Comparison of ENCODE assay signal across 8 mouse cellular contexts in genomic region chr8:121850436-121850820, GRCm38 (mm10). TPM values are rescaled to one million over a fixed set of nuclear protein-coding genes. Genes with fewer than 3 reads are reported as not detected.
A peak's percentile ranks its signal among the peaks of the same experiment; 100 is the strongest.
DNase-seq lines count a peak whose midpoint lies in the region; ATAC-seq and TF ChIP-seq lines count a peak whose summit lies in the region.

No protein-coding gene starts in this region.

- H3K27ac ChIP-seq in layer of hippocampus, adult 2 months, result peak overlapping the region; percentile 62; the same call in 1 of the 2 replicates
- no peak overlapping the region for H3K27ac ChIP-seq in embryonic facial prominence, embryonic 12.5 days
- no peak overlapping the region for H3K27ac ChIP-seq in hindbrain, postnatal 0 days

- H3K9ac ChIP-seq in embryonic facial prominence, embryonic 12.5 days, result 0 out of 2 replicates have a peak overlapping the region, but pooled peaks have one; percentile 33
- H3K9ac ChIP-seq in hindbrain, postnatal 0 days (replicated peaks; ENCODE audit: low read length), result no peak overlapping the region

- no peaks in the 10 kb centered on the region for H3K27me3 ChIP-seq in embryonic facial prominence, embryonic 12.5 days
- no peaks in the 10 kb centered on the region for H3K27me3 ChIP-seq in hindbrain, postnatal 0 days (ENCODE audit: insufficient read depth, low read length)
- no peaks in the 10 kb centered on the region for H3K27me3 ChIP-seq in myocyte (ENCODE audit: control insufficient read depth, insufficient read depth, insufficient read length)

- TF ChIP-seq POLR2A in myocyte (IDR thresholded peaks at IDR 0.05; ENCODE audit: insufficient read length, low read depth), result no peak

- H3K9me3 ChIP-seq in embryonic facial prominence, embryonic 12.5 days, result no peaks in the 10 kb centered on the region
- H3K9me3 ChIP-seq in hindbrain, postnatal 0 days (ENCODE audit: low read length), result no peaks in the 10 kb centered on the region

- DNase-seq in layer of hippocampus, adult 2 months (ENCODE audit: low spot score in 2 of 2), result no peak
- no peak for DNase-seq in layer of hippocampus, postnatal 36 days
- no peak for DNase-seq in hindbrain, postnatal 0 days (ENCODE audit: low spot score)
- no peak for DNase-seq in adrenal gland, postnatal 4 days (ENCODE audit: low spot score in 2 of 2)
- DNase-seq in cerebellum, adult 8-10 months, result no peak

- WGBS in embryonic facial prominence, embryonic 12.5 days, result 32% methylated on average over 12 of the region's 12 CpGs
- WGBS in hindbrain, postnatal 0 days, result 42% methylated on average over 12 of the region's 12 CpGs

- 0 out of 2 replicates have a peak, but pooled peaks cover 3% of the 10 kb centered on the region for H3K4me1 ChIP-seq in embryonic facial prominence, embryonic 12.5 days
- no peaks in the 10 kb centered on the region for H3K4me1 ChIP-seq in hindbrain, postnatal 0 days (ENCODE audit: insufficient read depth, low read length)

- no peak overlapping the region for H3K4me3 ChIP-seq in layer of hippocampus, adult 2 months
- H3K4me3 ChIP-seq in embryonic facial prominence, embryonic 12.5 days, result 0 out of 2 replicates have a peak overlapping the region, but pooled peaks have one; percentile 19
- H3K4me3 ChIP-seq in hindbrain, postnatal 0 days (ENCODE audit: low read length), result no peak overlapping the region
- peak overlapping the region; percentile 14 for H3K4me3 ChIP-seq in myocyte

- no peaks in the 10 kb centered on the region for H3K36me3 ChIP-seq in embryonic facial prominence, embryonic 12.5 days
- H3K36me3 ChIP-seq in hindbrain, postnatal 0 days (ENCODE audit: insufficient read depth, low read length), result no peaks in the 10 kb centered on the region
- H3K36me3 ChIP-seq in myocyte (ENCODE audit: control insufficient read depth, insufficient read depth), result no peaks in the 10 kb centered on the region

- no peak for TF ChIP-seq CTCF in layer of hippocampus, adult 2 months (conservative IDR thresholded peaks at IDR 0.05)
- TF ChIP-seq CTCF in hindbrain, postnatal 0 days (IDR thresholded peaks at IDR 0.05; ENCODE audit: low read depth), result no peak

- no peak overlapping the region for H3ac ChIP-seq in myocyte (ENCODE audit: control insufficient read depth, insufficient read length)

- no peaks in the 10 kb centered on the region for H3K79me2 ChIP-seq in myocyte (ENCODE audit: control insufficient read depth, insufficient read depth)

- peak overlapping the region; percentile 55 for H3K4me2 ChIP-seq in embryonic facial prominence, embryonic 12.5 days (replicated peaks)
- H3K4me2 ChIP-seq in hindbrain, postnatal 0 days (ENCODE audit: low read depth, low read length), result peak overlapping the region; percentile 40; the same call in 1 of the 2 replicates
- peak overlapping the region; percentile 85 for H3K4me2 ChIP-seq in myocyte (ENCODE audit: low read depth)

- no peak for ATAC-seq in embryonic facial prominence, embryonic 12.5 days (ENCODE audit: insufficient number of reproducible peaks, insufficient read depth, low FRiP score, low TSS enrichment)
- ATAC-seq in hindbrain, postnatal 0 days, result 0 out of 2 replicates have a peak, but pooled peaks have one; percentile 6
- ATAC-seq in megakaryocyte progenitor cell, adult 5-6 weeks (replicated peaks; ENCODE audit: poor library complexity), result no peak

TF ChIP-seq in myocyte, 11 proteins besides CTCF, POLR2A, EP300 and RAD21:
- no peak for TF ChIP-seq MYOG (IDR thresholded peaks at IDR 0.05; ENCODE audit: control insufficient read depth in 1 of 3, insufficient read depth in 1 of 3, insufficient read length in 2 of 3, low read depth in 2 of 3)
- TF ChIP-seq E2F4 (IDR thresholded peaks at IDR 0.05; ENCODE audit: insufficient read depth), result no peak
- no peak for TF ChIP-seq MYOD1 (IDR thresholded peaks at IDR 0.05; ENCODE audit: control insufficient read depth in 1 of 3, insufficient read length in 2 of 3, low read depth in 2 of 3)
- no peak for TF ChIP-seq MAX (IDR thresholded peaks at IDR 0.05; ENCODE audit: low read depth)
TF ChIP-seq in myocyte: peak in this region for 0.

RNA-seq across cellular contexts. Expression of gene Klhdc4, which starts 21.1 kb away (rescaled TPM):
- 10 to 100 TPM; 28.5 to 36.2 TPM for total RNA-seq in layer of hippocampus, adult 2 months (2021)
- total RNA-seq in layer of hippocampus, postnatal 36 days (2021), result 10 to 100 TPM; 27.7 to 28.0 TPM
- 45.2 and 46.6 TPM in 2 replicates for polyA plus RNA-seq in embryonic facial prominence, embryonic 12.5 days (2016; fragmentation: Nextera tagmentation; extraction: Ambion mirVana)
- 25.2 and 32.5 TPM in 2 replicates for total RNA-seq in hindbrain, postnatal 0 days (2014; rRNA removed)
- 34.5 and 36.3 TPM in 2 replicates for polyA plus RNA-seq in hindbrain, postnatal 0 days (2015; fragmentation: Nextera tagmentation; extraction: Ambion mirVana)
- polyA plus RNA-seq in myocyte (2012; fragmentation: generic; extraction: Trizol), result 31.4 TPM
- 10 to 100 TPM; 29.9 TPM for total RNA-seq in adrenal gland, postnatal 4 days (2021)
- 16.5 and 18.6 TPM in 2 replicates for total RNA-seq in megakaryocyte progenitor cell, adult 5-6 weeks (2015)
- 46.1 and 46.9 TPM in 2 replicates for total RNA-seq in megakaryocyte progenitor cell, adult 5-6 weeks (2017)

RNA-seq across cellular contexts. Expression of gene Slc7a5, which starts 57.1 kb away (rescaled TPM):
- total RNA-seq in layer of hippocampus, adult 2 months (2021), result 10 to 100 TPM; 66.5 to 68.7 TPM
- total RNA-seq in layer of hippocampus, postnatal 36 days (2021), result 10 to 100 TPM; 60.2 to 70.4 TPM
- polyA plus RNA-seq in embryonic facial prominence, embryonic 12.5 days (2016; fragmentation: Nextera tagmentation; extraction: Ambion mirVana), result 17.4 and 17.5 TPM in 2 replicates
- 148 and 163 TPM in 2 replicates for total RNA-seq in hindbrain, postnatal 0 days (2014; rRNA removed)
- polyA plus RNA-seq in hindbrain, postnatal 0 days (2015; fragmentation: Nextera tagmentation; extraction: Ambion mirVana), result 60.1 and 72.1 TPM in 2 replicates
- 612 TPM for polyA plus RNA-seq in myocyte (2012; fragmentation: generic; extraction: Trizol)
- 10 to 100 TPM; 56.2 to 59.0 TPM for total RNA-seq in adrenal gland, postnatal 4 days (2021)
- total RNA-seq in megakaryocyte progenitor cell, adult 5-6 weeks (2015), result 46.4 and 57.5 TPM in 2 replicates
- 25.8 and 31.7 TPM in 2 replicates for total RNA-seq in megakaryocyte progenitor cell, adult 5-6 weeks (2017)

Comparison
In these comparisons a context has a peak if more than half of its experiments do, and no peak if none do; other contexts are left out.
1. H3K4me3 ChIP-seq: peak in embryonic facial prominence, embryonic 12.5 days (single experiment) and myocyte (single experiment); none in layer of hippocampus, adult 2 months (single experiment) and hindbrain, postnatal 0 days (single experiment).
2. Peak in every context shown above with its lines, with median percentiles within 50 percentile points of each other: H3K4me2 ChIP-seq.